Mouse (Mus musculus) induced T-regulatory cell, adult 2 months (primary cell): ENCODE measurements around the gene Tac4.

Source experiments
- DNase-seq: peaks from one replicate; pipeline ENCODE4 v3.0.0-alpha.2; 2012; ENCODE audit warnings: low read depth

Tac4 gene

GRCm38 (mm10) chr11:95261178-95261751, at the start of gene Tac4:
TSS of gene Tac4 (plus strand) at chr11:95261529.
- peak; percentile 56 for DNase-seq

- DNase-seq: no peak
Observed at GRCm38 (mm10) chr11:95213607-95214006, 47.7 kb upstream of the Tac4 start.

GRCm38 (mm10) chr11:95214305-95214704, 47.0 kb upstream of the Tac4 start:
- no peak for DNase-seq

- DNase-seq: peak; percentile 25
Observed at GRCm38 (mm10) chr11:95216193-95216592, 45.1 kb upstream of the Tac4 start.

GRCm38 (mm10) chr11:95219111-95219510, 42.2 kb upstream of the Tac4 start:
- DNase-seq: no peak

- DNase-seq: no peak
Observed at GRCm38 (mm10) chr11:95223473-95223872, 37.9 kb upstream of the Tac4 start.

GRCm38 (mm10) chr11:95224124-95224893, 37.0 kb upstream of the Tac4 start:
- DNase-seq: no peak

- no peak for DNase-seq
Observed at GRCm38 (mm10) chr11:95225448-95225847, 35.9 kb upstream of the Tac4 start.

GRCm38 (mm10) chr11:95227467-95227866, 33.9 kb upstream of the Tac4 start:
- no peak for DNase-seq

- DNase-seq: peak; percentile 76
Observed at GRCm38 (mm10) chr11:95231688-95232328, 29.5 kb upstream of the Tac4 start.

GRCm38 (mm10) chr11:95232329-95232696, 29.0 kb upstream of the Tac4 start:
- DNase-seq: no peak

- no peak for DNase-seq
Observed at GRCm38 (mm10) chr11:95238477-95238876, 22.9 kb upstream of the Tac4 start.

- no peak for DNase-seq
Observed at GRCm38 (mm10) chr11:95242653-95243052, 18.7 kb upstream of the Tac4 start.

- DNase-seq: no peak
Observed at GRCm38 (mm10) chr11:95245456-95245855, 15.9 kb upstream of the Tac4 start.

- DNase-seq: no peak
Observed at GRCm38 (mm10) chr11:95247065-95247464, 14.3 kb upstream of the Tac4 start.

GRCm38 (mm10) chr11:95250110-95250509, 11.2 kb upstream of the Tac4 start:
- no peak for DNase-seq

- DNase-seq: peak; percentile 79
Observed at GRCm38 (mm10) chr11:95251295-95251694, 10.0 kb upstream of the Tac4 start.

- DNase-seq: no peak
Observed at GRCm38 (mm10) chr11:95252104-95252503, 9.2 kb upstream of the Tac4 start.

- DNase-seq: no peak
Observed at GRCm38 (mm10) chr11:95254165-95254564, 7.2 kb upstream of the Tac4 start.

GRCm38 (mm10) chr11:95255747-95256146, 5.6 kb upstream of the Tac4 start:
- DNase-seq: no peak

- no peak for DNase-seq
Observed at GRCm38 (mm10) chr11:95257930-95258329, 3.4 kb upstream of the Tac4 start.

GRCm38 (mm10) chr11:95258490-95258889, 2.8 kb upstream of the Tac4 start:
- peak; percentile 86 for DNase-seq
